Mouse (Mus musculus): ENCODE results near the gene Hist1h2ag. TPM values are rescaled to one million over a fixed set of nuclear protein-coding genes. Genes with fewer than 3 reads are reported as not detected.

Gene Hist1h2ag
- polyA plus RNA-seq, 1 experiment from 2014 or later = 11.2 TPM

Small RNAs within 50 kb of the gene (microRNA-seq; reads per million reads assigned to microRNA genes)
- not detected for gene Gm26300
- gene Gm44390 = not detected
- not detected for gene Gm44486

Other genes with a start within 250 kb of the Hist1h2ag start
- gene Hist1h2bq, start 232.7 kb downstream of the Hist1h2ag start, polyA plus RNA-seq (2014; fragmentation: Nextera tagmentation; extraction: Ambion mirVana) = 9.4 and 9.6 TPM in 2 replicates
- gene Hist1h2ao, start 232.5 kb downstream of the Hist1h2ag start, polyA plus RNA-seq (2014; fragmentation: Nextera tagmentation; extraction: Ambion mirVana) = not detected in 2 replicates
- gene Hist1h4m, start 231.2 kb downstream of the Hist1h2ag start, polyA plus RNA-seq (2014; fragmentation: Nextera tagmentation; extraction: Ambion mirVana) = not detected in 2 replicates
- gene Hist1h4n, start 210.7 kb downstream of the Hist1h2ag start, polyA plus RNA-seq (2014; fragmentation: Nextera tagmentation; extraction: Ambion mirVana) = 5.9 and 10.4 TPM in 2 replicates
- 1,528 and 1,577 TPM in 2 replicates for gene Hist1h2ap, start 209.4 kb downstream of the Hist1h2ag start, polyA plus RNA-seq (2014; fragmentation: Nextera tagmentation; extraction: Ambion mirVana)
- gene Hist1h2br, start 209.2 kb downstream of the Hist1h2ag start, polyA plus RNA-seq (2014; fragmentation: Nextera tagmentation; extraction: Ambion mirVana) = 10.6 and 11.1 TPM in 2 replicates
- gene Zfp184, start 97.8 kb downstream of the Hist1h2ag start, polyA plus RNA-seq (2014; fragmentation: Nextera tagmentation; extraction: Ambion mirVana) = 6.0 and 7.1 TPM in 2 replicates
- gene Pom121l2, start 61.8 kb downstream of the Hist1h2ag start, polyA plus RNA-seq (2014; fragmentation: Nextera tagmentation; extraction: Ambion mirVana) = not detected in 2 replicates
- 0.88 TPM in 1 of 2 replicates, not detected in the other for gene Prss16, start 33.2 kb downstream of the Hist1h2ag start, polyA plus RNA-seq (2014; fragmentation: Nextera tagmentation; extraction: Ambion mirVana)
- gene Hist1h2ah, start 7.4 kb downstream of the Hist1h2ag start, polyA plus RNA-seq (2014; fragmentation: Nextera tagmentation; extraction: Ambion mirVana) = 2.9 and 6.8 TPM in 2 replicates
- gene Hist1h2bk, start 7.1 kb downstream of the Hist1h2ag start, polyA plus RNA-seq (2014; fragmentation: Nextera tagmentation; extraction: Ambion mirVana) = 1.9 and 2.3 TPM in 2 replicates
- gene Hist1h4i, start 1.6 kb downstream of the Hist1h2ag start, polyA plus RNA-seq (2014; fragmentation: Nextera tagmentation; extraction: Ambion mirVana) = 8.1 and 9.3 TPM in 2 replicates
- 2.5 and 2.6 TPM in 2 replicates for gene Hist1h2bj, start 270 bp upstream of the Hist1h2ag start, polyA plus RNA-seq (2014; fragmentation: Nextera tagmentation; extraction: Ambion mirVana)
- gene Vmn1r188, start 41.5 kb upstream of the Hist1h2ag start, polyA plus RNA-seq (2014; fragmentation: Nextera tagmentation; extraction: Ambion mirVana) = not detected in 2 replicates
- not detected in 2 replicates for gene Vmn1r189, start 62.9 kb upstream of the Hist1h2ag start, polyA plus RNA-seq (2014; fragmentation: Nextera tagmentation; extraction: Ambion mirVana)
- not detected in 2 replicates for gene Vmn1r191, start 141.0 kb upstream of the Hist1h2ag start, polyA plus RNA-seq (2014; fragmentation: Nextera tagmentation; extraction: Ambion mirVana)
- not detected in 2 replicates for gene Vmn1r192, start 148.2 kb upstream of the Hist1h2ag start, polyA plus RNA-seq (2014; fragmentation: Nextera tagmentation; extraction: Ambion mirVana)
- gene Vmn1r193, start 180.2 kb upstream of the Hist1h2ag start, polyA plus RNA-seq (2014; fragmentation: Nextera tagmentation; extraction: Ambion mirVana) = not detected in 2 replicates
- not detected in 2 replicates for gene Vmn1r194, start 201.3 kb upstream of the Hist1h2ag start, polyA plus RNA-seq (2014; fragmentation: Nextera tagmentation; extraction: Ambion mirVana)
- gene Vmn1r195, start 227.6 kb upstream of the Hist1h2ag start, polyA plus RNA-seq (2014; fragmentation: Nextera tagmentation; extraction: Ambion mirVana) = not detected in 2 replicates
- gene Vmn1r196, start 247.0 kb upstream of the Hist1h2ag start, polyA plus RNA-seq (2014; fragmentation: Nextera tagmentation; extraction: Ambion mirVana) = not detected in 2 replicates

Measured in heart, embryonic 14.5 days (tissue).